Mouse (Mus musculus) limb, embryonic 11.5 days (tissue): Measurements from ENCODE around the gene Hapln3. TPM values are rescaled to one million over a fixed set of nuclear protein-coding genes. Genes with fewer than 3 reads are reported as not detected.

Experiments used
- ATAC-seq: fragments of 200-750 bp; cut with Nextera tagmentation; 2 replicates; pipeline ENCODE4 v1.8.0; 2017; ENCODE audit warnings: low read depth; ENCODE audit not compliant: insufficient number of reproducible peaks, low FRiP score, low TSS enrichment
- DNase-seq: peaks from one replicate; pipeline ENCODE4 v3.0.0-alpha.2; 2015; ENCODE audit warnings: low spot score
- H3K27ac ChIP-seq: fragments of 300-500 bp; sonication (generic); replicated peaks from 2 replicates; pipeline ENCODE4 v1.5.1; 2014; ENCODE audit warnings: low read depth, mild to moderate bottlenecking, low read length
- H3K27me3 ChIP-seq: fragments of 300-500 bp; sonication (generic); 2 replicates; pipeline ENCODE4 v1.6.1; 2014; ENCODE audit warnings: mild to moderate bottlenecking, low read length, mixed read lengths; ENCODE audit not compliant: control insufficient read depth, insufficient read depth
- H3K36me3 ChIP-seq: fragments of 300-500 bp; sonication (generic); 2 replicates; pipeline ENCODE4 v1.6.1; 2014; ENCODE audit warnings: mild to moderate bottlenecking, low read length, moderate library complexity, mixed read lengths; ENCODE audit not compliant: control insufficient read depth, insufficient read depth
- H3K4me1 ChIP-seq: fragments of 300-500 bp; sonication (generic); 2 replicates; pipeline ENCODE4 v1.6.1; 2014; ENCODE audit warnings: low read length, mixed read lengths; ENCODE audit not compliant: control insufficient read depth, insufficient read depth
- H3K4me2 ChIP-seq: fragments of 300-500 bp; sonication (generic); 2 replicates; pipeline ENCODE4 v1.6.1; 2014; ENCODE audit warnings: low read depth, mild to moderate bottlenecking, moderate library complexity; ENCODE audit not compliant: severe bottlenecking
- H3K4me3 ChIP-seq: fragments of 300-500 bp; sonication (generic); 2 replicates; pipeline ENCODE4 v1.5.1; 2014; ENCODE audit warnings: low read depth, low read length
- H3K9ac ChIP-seq: fragments of 300-500 bp; sonication (generic); 2 replicates; pipeline ENCODE4 v1.6.1; 2014; ENCODE audit warnings: mild to moderate bottlenecking, low read length
- H3K9me3 ChIP-seq: fragments of 300-500 bp; sonication (generic); 2 replicates; pipeline ENCODE4 v1.6.1; 2016; ENCODE audit warnings: low read length; ENCODE audit not compliant: control insufficient read depth
- WGBS: fragments of 180-500 bp; shearing (Covaris S2); extraction: QIAGEN DNeasy Blood & Tissue Kit; methylation state at CpG from one replicate; pipeline ENCODE4 v1.1.7; 2014; 5-methylcytosine and 5-hydroxymethylcytosine counted together
- polyA plus RNA-seq: library from polyadenylated mRNA; unstranded; fragments of >200 nt; fragmentation: Nextera tagmentation; extraction: Ambion mirVana; gene quantifications from 2 replicates; pipeline ENCODE4 v1.2.1, GENCODE M21; 2014

Hapln3 gene
- polyA plus RNA-seq, 1 experiment from 2014 or later, result 1.1 TPM

DNA sequence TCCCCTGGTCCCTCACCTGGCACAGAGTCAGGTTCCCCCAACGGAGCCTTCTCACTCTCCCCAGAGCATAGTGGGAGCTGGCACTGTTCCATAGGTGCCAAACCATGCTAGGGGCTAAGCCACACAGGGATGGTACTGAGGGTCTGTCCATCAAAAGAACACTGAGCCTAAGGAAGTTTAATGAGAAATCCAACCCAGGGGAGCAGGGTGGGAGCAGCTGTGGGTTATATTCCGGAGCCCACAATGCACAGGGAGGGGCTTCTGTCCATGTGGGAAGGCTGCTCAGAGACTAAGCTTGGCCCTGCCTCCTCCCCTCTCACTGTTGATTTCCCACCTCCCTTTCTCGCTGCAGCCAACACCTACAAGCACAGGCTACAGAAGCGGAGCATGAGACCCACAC, 17.0 kb downstream of the Hapln3 start:
- WGBS, result 56% methylated on average over 4 of the region's 4 CpGs
- H3K4me3 ChIP-seq, result no peak overlapping the region

GRCm38 (mm10) chr7:79096492-79096891, 34.3 kb downstream of the Hapln3 start:
- Histone ChIP-seq H3K36me3 (no peaks in the 10 kb centered on the region), H3K4me3 (no peak overlapping the region), H3K9ac (no peak overlapping the region), H3K27me3 (no peaks in the 10 kb centered on the region), H3K4me2 (no peak overlapping the region), H3K4me1 (no peaks in the 10 kb centered on the region), H3K27ac (no peak overlapping the region), H3K9me3 (no peaks in the 10 kb centered on the region)
- WGBS, result 71% methylated on average over 5 of the region's 5 CpGs
- ATAC-seq (no peak), DNase-seq (no peak)

More for the DNA sequence above, 17.0 kb downstream of the Hapln3 start:
- no peaks in the 10 kb centered on the region for H3K4me1 ChIP-seq
- no peak overlapping the region for H3K9ac ChIP-seq
- H3K9me3 ChIP-seq, result no peaks in the 10 kb centered on the region
- no peaks in the 10 kb centered on the region for H3K27me3 ChIP-seq
- DNase-seq (no peak), ATAC-seq (no peak)
- H3K27ac ChIP-seq, result no peak overlapping the region
- H3K4me2 ChIP-seq, result no peak overlapping the region
- H3K36me3 ChIP-seq, result no peaks in the 10 kb centered on the region

GRCm38 (mm10) chr7:79089111-79089510, 41.7 kb downstream of the Hapln3 start:
- H3K36me3 ChIP-seq, result no peaks in the 10 kb centered on the region
- H3K4me2 ChIP-seq, result no peak overlapping the region
- DNase-seq (no peak), ATAC-seq (no peak)
- no peak overlapping the region for H3K4me3 ChIP-seq
- H3K27me3 ChIP-seq, result no peaks in the 10 kb centered on the region
- H3K9me3 ChIP-seq, result no peaks in the 10 kb centered on the region
- WGBS, result 79% methylated on average over 4 of the region's 4 CpGs
- no peak overlapping the region for H3K27ac ChIP-seq
- no peaks in the 10 kb centered on the region for H3K4me1 ChIP-seq
- H3K9ac ChIP-seq, result no peak overlapping the region

DNA sequence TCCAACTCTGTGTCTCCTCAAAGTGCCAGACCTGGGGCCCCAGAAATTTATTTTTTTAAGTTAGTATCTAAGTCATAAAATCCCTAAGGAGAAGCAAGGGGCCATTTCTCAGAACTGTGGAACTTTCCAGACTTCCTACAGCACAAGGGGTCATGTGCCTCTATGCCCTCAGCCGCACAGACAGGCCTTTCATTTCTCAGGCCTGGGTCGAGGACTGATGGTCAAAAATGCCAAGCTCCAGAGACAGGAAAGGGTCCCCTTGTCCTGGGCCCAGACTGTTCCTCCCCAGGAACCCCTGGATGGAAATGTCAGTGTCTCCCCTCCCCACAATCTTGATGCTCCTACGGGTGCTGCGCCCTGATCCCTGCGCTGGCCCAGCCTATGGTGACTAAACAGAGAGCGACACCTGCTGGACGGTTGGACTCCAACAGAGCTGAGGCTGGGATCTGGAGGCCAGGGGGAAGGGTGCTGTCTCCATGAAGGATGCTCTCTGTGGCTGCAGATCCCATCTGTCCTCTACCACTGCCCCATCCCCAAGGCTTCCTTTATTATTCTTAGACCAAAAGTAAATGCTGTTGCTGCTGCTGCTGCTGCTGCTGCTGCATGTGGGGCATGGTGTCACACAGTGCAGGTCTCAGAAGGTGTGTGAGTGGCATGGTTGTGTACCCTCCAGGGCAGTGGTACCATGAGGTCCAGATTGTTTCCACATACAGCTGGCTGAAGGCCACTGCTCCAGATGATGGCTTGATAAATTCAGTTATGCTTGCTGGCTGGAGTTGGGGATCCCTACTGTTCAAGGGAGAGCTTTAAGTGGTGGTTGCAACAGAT, 50.0 kb downstream of the Hapln3 start:
- Histone ChIP-seq H3K4me1 (no peaks in the 10 kb centered on the region), H3K36me3 (no peaks in the 10 kb centered on the region), H3K9me3 (no peaks in the 10 kb centered on the region), H3K9ac (no peak overlapping the region), H3K4me2 (no peak overlapping the region), H3K27ac (no peak overlapping the region), H3K4me3 (no peak overlapping the region), H3K27me3 (no peaks in the 10 kb centered on the region)
- WGBS, result 28% methylated on average over 7 of the region's 7 CpGs
- peak; percentile 83 for DNase-seq
- ATAC-seq, result peak; percentile 76; the same call in 1 of the 2 replicates

- no peaks in the 10 kb centered on the region for H3K9me3 ChIP-seq
- no peak for ATAC-seq
- H3K4me3 ChIP-seq, result no peak overlapping the region
- WGBS, result 73% methylated on average over 3 of the region's 3 CpGs
- no peak for DNase-seq
- no peak overlapping the region for H3K4me2 ChIP-seq
- no peaks in the 10 kb centered on the region for H3K36me3 ChIP-seq
- H3K27ac ChIP-seq, result no peak overlapping the region
- H3K4me1 ChIP-seq, result no peaks in the 10 kb centered on the region
- no peaks in the 10 kb centered on the region for H3K27me3 ChIP-seq
- no peak overlapping the region for H3K9ac ChIP-seq
These were observed 51.6 kb downstream of the Hapln3 start for GRCm38 (mm10) chr7:79079212-79079611.

DNA sequence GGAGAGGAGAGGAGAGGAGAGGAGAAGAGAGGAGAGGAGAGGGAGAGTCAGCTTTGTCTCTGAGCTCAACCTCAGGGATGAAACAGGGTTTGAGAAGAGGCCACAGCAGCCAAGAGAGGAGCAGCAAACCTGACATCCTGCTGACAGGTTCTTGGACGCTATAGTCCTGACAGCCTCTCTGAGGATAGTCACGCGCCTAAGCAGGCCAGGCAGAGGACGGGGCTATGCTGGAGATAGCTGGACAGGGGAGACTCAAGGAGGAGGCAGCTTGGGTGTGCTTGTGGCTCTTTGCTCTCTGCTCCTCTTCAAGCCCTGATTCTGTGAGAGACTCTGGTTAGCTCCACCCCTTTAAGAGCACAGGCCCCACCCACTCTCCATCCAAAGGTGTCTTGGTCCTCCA, 62.6 kb downstream of the Hapln3 start:
- H3K36me3 ChIP-seq, result no peaks in the 10 kb centered on the region
- H3K27ac ChIP-seq, result no peak overlapping the region
- no peak overlapping the region for H3K9ac ChIP-seq
- H3K27me3 ChIP-seq, result no peaks in the 10 kb centered on the region
- ATAC-seq (no peak), DNase-seq (no peak)
- H3K4me1 ChIP-seq, result no peaks in the 10 kb centered on the region
- H3K4me2 ChIP-seq, result no peak overlapping the region
- H3K9me3 ChIP-seq, result no peaks in the 10 kb centered on the region
- 57% methylated on average over 4 of the region's 4 CpGs for WGBS
- no peak overlapping the region for H3K4me3 ChIP-seq

- Histone ChIP-seq H3K4me2 (no peak overlapping the region), H3K4me3 (no peak overlapping the region), H3K9ac (no peak overlapping the region), H3K27me3 (no peaks in the 10 kb centered on the region), H3K27ac (no peak overlapping the region), H3K4me1 (no peaks in the 10 kb centered on the region), H3K36me3 (no peaks in the 10 kb centered on the region), H3K9me3 (no peaks in the 10 kb centered on the region)
- ATAC-seq (no peak), DNase-seq (no peak)
- 68% methylated on average over 7 of the region's 7 CpGs for WGBS
These were observed 63.4 kb downstream of the Hapln3 start for GRCm38 (mm10) chr7:79067466-79067865.
